Mouse (Mus musculus) naive thymus-derived CD4-positive, alpha-beta T cell, adult 2 months (primary cell): ENCODE measurements around the gene Il6st.

ENCODE experiments used
- DNase-seq: peaks from one replicate; pipeline ENCODE4 v3.0.0-alpha.2; 2011; ENCODE audit warnings: low read depth

Il6st gene

DNA sequence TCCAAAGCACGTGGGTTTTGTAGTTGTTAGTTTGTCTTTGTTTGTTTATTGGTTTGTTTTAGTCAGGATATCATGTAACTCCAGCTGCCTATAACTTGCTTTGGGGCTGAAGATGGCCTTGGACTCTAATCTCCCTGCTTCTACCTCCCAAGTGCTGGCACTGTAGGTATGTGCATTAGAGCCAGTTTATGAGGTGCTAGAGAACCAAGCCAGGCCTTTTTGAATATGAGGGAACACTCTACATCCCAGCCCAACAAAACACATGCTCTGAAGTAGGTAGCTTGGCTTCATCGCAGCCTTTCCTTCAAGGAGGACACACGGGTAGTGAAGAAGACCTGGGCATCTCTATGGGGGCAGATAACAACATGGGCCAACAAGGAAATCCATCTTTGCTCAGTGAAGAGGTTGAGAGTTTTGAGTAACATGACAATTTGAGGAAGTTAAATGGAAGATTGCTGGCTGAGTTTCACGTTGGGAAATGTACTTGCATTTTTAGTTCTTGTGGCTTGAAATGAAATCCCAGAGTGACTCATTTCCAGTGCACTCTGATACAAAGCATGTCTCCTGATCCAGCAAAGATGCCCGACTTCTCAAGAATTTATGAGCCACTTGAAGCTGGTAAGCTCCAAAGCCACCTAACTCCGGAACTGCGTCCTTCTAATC, 20.9 kb upstream of the Il6st start:
- no peak for DNase-seq

DNA sequence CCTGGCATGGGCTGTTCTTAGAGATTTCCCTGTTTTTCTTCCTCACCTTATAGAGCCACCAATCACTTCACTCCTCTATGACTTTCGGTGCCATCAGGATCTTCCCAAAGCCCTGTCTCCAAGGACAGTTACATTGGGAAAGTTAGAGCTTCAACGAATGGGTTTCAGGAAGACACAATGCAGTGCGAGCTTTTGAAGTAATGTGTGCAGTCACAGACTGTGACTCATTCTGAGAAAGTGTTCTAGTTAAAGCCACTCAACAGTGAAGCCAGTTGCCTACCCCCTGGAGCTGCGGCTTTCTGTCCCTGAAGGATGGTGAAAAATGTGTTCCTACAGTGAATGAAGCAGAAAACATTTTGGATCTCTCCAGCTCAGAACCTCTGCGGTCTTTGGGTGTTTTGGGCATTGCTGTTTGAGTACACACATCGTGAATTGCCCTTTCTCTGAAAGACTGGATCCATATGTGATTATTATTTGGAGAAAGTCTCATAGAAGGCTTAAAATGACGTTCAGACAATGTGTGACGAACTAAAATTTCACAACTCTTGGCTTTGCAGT, 16.7 kb upstream of the Il6st start:
- no peak for DNase-seq

DNA sequence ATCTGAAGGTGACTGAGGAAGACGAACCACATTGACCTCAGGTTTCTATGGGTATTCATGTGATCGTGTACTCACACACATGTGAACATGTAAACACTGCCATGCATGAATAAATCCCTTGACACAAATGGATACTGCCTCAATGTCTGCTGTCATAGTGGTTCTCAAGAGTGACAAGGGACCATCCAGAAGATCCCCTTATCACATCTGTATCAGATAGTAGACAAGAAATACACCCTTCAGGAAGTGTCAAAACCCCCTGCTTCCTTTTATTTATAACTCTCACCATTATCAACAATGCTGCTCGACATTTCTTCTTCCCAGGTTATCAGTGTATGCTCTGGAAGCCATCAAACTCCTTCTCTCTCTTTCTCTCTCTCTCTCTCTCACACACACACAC, 13.7 kb upstream of the Il6st start:
- DNase-seq, result no peak

DNA sequence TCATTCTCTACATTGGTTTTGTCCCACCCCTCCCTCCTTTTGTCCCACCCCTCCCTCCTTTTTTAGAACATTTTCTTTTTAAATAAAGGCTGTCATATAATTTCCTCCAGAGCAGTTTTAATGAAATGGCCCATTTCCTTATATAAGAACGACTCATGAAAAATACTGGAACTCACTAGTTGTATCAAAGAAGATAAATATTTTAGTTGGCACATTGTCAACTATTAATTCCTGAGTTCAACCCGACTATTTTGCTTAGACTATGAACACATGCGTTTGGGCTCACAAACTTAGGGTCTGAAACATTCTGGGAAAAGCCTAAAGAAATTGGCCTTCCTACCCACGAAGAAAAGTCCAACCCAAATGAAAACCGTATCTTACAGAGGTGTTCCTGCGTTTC, 6.5 kb upstream of the Il6st start:
- no peak for DNase-seq

DNA sequence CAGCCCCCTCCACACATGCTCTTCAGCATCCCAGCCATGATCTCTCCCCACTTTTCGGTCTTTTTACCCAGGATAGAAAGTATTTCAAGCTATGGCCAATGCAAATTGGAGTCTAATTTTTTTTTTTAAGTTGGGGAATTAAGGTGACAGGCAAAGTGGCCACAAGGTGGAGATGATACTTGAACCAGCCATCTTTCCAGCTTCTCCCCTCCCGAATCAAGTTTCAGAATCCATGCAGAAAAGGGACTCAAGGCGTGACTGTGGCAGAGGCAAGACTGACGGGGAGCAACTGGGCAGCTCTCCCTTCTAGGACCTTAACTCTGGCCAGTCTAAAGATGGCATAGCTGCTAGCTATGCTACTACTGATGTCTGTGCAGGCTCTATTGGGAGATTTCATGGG, 5.9 kb upstream of the Il6st start:
- no peak for DNase-seq

DNA sequence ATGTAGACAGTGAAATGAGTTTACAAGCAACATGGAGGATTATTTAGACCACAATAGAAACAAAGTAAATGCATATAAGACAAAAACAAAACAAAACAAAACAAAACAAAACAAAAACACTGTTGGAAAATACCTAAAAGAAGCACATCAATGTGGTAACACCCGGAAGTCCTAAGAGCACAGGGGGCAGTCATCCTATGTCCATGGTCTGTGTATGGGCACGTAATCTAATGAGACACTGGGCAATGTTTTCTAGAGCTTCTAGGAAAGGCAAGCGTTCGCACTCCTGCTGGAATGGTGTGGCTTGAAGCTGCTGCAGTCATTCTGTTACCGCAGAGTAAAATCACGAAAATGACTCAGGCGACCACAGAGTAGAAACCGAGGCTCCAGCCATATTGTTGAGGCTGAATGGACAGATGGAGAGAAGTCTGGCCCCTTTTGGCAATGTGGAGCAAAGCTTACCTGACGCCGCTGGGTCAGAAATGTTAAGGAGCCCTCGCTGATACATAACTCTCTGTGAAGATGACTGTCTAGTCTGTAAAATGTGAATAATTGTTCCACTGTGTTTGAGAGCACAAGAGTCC, 5.3 kb upstream of the Il6st start:
- no peak for DNase-seq

DNA sequence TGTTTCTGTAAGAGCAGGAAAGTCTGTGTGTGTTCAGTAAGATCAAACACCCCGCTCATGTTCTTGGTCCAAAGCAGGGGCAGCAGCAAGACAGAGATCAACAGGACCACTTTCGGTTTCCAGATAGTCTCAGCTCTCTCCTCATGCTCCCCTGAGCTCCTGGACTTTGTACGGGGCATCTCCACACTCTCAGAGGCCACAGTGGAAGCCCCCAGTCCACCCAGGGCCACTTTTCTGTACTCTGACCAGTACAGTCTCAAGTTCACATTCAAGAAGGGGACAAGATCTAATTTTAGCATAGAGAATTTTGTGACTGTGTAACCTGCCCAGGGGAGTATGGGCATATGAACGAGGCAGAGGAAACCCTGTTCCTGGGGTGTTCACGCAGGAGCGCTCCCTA, 3.9 kb upstream of the Il6st start:
- no peak for DNase-seq

DNA sequence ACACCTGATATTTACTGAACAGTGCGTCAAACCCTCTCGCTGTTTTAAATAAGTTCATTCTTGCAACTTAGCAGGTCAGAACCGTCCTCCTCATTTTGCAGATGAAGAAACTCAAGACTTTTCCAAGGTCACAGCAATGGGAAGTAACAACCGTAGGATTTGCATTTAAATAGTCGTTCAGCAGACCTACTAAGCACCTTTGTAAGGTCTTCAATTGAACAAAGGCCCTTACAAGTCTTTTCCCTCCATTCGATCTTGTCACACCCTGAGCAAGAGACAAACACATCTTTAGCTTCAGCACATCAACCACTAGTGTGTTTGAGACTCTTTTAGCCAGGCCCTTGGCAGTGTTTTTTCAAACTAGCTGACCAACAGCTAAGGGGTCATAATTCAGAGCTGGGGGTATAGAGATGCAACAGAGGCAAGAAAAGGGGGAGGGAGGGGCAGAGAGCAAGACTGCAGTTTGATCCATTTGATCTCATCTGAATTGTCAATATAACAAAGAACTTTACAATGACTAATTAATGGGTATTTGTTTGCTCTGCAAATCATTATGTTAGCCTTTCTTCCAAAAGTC, 1.4 kb upstream of the Il6st start:
- DNase-seq, result no peak

DNA sequence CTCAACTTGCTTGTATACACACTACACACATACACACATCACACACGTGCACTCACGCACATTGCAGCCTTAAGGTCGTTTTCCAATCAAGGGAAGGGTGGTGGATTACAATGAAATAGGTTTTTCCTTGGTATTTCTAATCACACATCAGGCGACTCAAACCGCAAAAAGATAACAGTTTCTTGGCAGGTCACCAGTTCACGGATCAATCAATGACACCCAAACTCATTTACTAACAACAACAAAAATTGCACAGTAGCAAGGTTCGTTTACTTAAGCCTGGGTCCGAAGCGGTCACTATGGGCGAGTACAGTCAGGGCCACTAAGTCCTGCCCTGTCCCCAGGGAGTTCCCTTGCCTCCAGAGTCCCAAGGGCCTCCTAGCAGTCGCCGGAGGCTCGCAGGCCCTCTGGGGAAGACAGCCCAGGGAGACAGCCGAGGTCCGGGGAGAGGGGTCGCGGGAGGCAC, 500 bp upstream of the Il6st start:
- peak; percentile 55 for DNase-seq

DNA sequence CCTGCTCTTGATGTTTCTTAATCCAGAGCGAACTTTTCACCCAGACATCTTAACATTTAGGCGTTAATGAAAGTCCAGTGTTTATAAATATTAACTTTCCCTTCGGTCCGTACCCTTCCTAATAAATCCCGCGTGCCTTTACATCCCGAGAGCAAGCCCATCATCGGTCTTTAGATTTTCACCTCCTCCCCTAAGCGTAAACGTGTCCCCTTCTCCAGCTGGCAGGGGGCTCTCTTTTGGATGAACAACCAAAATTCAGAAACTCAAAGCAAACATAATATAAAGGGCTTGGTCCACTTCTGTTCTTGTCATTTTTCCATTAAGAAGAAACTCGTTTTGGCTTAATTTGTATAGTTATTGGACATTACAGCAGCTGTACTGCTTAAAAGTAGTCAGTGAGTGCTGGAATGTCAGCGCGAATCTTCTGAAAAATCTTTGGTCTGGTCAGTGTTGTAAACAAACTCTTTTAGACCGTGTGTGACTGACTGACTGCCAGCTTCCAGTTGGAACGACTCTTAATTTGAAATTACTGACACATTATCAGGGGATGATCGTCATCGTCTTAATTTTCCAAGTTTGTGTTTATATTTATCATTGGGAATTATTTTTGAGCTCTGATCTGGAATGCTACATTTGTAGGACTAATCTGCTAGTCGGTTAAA, 887 bp downstream of the Il6st start:
- DNase-seq, result no peak

DNA sequence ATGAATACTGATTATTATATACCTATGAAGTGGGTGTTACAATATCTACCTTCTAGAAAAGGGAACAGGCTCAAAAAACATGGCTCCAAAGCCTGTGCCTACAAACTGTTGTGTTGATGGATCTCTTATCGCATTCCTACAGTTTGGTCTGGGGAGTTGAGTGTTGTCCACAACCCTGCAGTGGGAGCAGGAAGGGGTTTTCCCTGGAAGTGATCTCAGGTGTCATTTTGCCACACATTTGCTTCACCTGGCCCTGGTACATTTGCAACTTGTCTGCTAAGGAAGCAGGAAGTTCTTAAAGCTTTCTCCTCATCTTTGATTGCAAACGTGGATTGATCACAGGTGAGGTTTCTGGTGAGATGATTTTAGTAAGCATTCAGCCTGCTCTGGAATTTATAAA, 1.7 kb downstream of the Il6st start:
- peak; percentile 60 for DNase-seq

DNA sequence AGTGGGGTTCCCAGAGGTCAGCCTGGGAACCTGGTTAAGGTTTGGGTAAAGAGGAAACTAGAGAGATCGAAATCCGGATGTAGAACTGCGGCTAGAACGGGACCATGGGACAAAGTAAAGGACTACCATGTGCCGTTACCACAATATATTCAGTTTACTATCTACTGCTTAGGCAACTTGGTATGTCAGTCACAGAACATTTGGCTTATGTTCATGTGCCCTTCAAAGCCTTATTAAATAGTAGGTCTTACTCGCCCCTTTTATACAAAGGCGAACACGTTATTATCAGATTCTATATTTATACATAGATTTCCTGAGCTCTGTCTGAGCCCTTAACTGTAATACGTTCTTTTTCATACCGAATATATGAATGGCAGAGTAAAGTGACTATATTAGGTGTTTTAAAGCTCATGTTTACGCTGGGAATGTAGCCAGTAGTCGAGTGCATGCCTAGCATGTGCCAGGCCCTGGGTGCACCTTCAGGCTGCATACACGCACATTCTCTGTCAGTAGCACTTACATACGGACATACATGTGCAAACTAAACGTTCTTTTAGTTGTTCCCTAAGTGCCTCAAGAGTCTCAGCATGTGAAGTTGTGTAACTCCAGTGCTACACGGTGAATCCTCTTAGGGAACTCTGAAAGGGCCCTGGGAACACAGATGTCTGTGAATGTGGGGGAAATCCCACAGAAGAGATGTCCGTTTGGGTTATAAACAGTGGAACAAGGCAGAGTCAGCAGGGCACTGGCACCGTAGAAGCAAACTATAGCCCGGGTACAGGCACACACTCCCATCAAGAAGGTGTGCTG, 2.5 kb downstream of the Il6st start:
- DNase-seq, result peak; percentile 57

DNA sequence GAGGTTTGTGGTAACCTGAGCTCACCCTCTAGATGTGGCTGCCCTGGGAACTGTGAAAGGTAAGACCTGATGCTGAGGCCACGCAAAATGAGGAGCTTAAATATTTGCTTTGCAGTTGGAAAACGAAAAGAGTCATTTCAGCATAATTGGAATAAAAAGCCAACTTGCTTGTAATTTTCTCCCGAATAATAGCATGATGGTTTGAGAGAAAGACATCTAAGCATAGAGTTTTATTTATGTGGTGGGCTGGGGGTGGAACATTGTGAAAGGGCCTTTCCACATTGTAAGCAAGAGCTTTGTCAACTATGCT, 3.0 kb downstream of the Il6st start:
- no peak for DNase-seq

DNA sequence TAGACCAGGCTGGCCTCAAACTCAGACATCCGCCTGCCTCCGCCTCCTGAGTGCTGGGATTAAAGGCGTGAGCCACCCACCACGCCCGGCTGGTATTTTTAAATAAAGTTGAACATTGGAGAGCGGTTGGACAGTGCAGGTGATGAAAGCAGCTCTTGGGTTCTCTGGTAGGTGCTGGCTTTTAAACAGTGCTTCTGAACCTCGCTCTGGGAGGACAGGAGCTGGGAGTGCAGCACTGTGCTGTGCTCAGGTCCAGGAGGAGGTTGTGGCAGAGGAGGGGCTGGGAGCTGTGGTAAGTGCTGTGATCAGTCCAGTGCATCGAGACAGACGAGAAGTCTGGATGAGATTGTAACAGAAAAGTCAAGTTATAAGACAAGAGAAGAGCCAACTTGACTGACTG, 3.5 kb downstream of the Il6st start:
- peak; percentile 43 for DNase-seq

DNA sequence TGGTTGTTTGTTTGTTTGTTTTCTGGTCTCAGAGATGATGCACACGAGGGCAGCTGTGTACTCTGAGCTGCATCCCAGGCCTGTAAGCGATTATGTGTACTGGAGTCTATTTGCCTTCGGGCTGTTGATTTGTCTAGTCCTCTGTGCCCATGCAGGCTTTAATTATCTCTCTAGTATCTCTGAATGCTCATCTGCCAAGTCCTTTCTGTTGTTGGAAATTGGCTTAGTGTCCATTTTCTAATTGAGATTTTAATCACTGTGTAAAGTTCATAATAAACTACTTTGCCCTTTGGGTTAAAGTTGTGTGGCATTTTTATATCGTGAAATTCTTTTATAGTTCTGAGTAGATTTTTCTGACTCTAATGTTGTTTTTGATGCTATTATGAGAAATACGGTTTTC, 5.6 kb downstream of the Il6st start:
- DNase-seq, result no peak

DNA sequence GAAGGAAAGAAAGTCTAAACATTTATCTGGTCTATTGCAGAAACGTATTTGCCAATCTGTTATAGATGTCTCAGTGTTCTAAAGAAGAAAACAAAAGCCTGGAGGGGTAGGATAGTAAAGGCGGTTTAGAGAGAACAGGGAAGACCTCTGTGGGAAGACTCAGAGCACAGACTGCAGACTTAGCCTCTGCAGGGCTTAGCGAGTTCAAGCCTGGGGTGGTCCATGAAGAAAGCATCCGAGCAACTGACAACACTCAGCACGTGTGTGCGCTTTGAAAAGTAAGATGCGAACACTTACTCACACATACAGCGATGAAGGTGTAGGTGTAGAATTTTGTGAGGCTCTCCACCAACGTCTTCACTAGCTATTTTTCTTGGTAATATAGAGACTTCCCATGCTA, 7.3 kb downstream of the Il6st start:
- no peak for DNase-seq

DNA sequence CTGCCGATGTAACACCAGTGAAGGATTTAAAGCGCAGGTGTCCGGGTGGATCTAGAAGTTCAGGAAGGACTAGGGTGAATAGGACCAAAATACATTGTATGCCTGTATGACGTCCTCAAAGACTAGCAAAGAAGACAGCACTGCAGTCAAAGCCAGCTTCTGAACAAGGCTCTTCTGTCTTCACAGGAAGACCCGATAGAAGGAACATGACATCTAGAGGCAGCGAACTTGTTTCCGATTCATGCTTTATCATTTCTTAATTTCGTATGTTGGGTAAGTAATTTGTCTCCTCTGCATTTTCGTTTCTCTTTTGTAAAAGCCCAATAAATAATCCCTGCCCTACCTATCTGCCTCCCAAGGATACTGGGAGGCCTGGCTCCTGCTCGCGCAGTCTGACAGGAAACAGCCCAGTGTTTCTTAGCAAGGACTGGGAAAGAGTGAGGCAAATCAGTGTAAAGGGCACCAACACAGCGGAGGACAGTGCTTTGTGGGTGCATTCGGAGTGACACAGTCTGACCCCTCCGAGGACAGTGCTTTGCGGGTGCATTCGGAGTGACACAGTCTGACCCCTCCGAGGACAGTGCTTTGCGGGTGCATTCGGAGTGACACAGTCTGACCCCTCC, 8.6 kb downstream of the Il6st start:
- peak; percentile 78 for DNase-seq

DNA sequence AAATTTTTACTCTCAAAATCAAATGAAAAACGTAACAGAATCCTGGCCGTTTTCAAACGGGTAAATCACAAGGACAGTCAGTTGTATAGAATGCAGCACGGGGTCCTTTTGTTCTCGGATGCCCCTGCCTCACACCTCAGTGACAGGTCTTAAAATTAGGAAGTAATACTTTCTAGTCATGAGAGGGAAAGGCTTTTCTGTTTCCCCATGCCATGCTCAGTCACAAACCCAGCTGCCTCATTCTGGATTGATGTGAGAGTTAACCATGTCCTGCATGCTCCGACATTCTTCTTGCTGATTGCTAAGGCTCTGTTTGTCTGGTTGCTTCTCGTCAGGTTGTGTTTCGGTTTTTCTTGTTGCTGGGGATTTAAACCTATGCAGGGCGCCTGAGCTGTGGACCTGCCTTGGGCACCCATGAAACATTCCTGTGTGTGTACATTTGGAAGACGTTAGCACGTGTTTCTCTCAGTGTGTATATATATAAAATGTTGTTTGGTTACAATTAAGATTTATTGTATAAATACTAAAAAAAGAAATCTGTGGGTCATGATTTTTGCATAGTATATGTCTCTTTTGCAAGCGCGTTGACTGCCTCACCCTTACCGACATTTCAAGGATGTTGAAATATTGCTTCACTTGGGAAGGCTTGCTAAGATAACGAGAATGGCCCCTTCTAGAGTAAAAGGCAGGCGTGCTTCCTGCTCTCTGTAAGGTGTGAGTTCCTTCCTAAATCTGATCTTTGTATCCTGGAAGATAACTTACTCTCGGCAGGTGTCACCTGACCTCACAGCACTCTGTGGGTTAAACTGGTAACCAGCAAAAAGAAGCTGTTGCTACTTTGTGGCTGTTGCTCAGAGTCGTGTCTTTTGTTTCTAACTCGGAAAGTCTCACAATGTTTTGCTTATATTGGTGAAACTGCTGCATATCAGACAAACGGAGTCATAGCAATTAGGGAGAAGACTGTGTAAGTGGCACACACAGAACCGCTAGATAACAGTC, 10.2 kb downstream of the Il6st start:
- DNase-seq, result peak; percentile 63

DNA sequence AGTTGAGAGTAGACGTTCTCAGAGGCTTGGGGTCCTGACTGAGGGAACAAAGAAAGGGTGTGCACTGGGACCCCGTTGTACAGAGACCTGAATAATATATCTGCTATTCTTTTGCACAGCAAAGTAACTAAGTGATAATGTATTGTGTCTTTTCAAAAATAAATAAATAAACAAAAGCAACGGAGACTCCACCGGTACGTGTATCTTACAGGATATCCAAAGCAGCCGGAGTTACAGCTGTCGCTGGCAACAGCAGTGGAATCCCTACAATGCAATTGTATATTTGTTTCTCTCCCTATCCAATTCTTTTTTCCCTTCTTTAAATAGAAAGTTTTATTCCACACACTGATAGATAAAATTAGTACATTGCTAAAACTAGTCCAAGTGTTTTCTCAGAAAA, 15.2 kb downstream of the Il6st start:
- DNase-seq, result no peak

DNA sequence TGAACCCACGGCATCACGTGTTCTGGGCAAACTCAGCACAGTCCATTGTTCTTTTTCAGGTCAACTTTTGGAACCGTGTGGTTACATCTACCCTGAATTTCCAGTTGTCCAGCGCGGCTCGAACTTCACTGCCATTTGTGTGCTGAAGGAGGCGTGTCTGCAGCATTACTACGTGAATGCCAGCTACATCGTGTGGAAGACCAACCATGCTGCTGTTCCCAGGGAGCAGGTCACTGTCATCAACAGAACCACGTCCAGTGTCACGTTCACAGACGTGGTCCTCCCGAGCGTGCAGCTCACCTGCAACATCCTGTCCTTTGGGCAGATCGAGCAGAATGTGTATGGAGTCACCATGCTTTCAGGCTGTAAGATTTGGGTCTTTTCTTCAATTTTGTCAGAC, 16.1 kb downstream of the Il6st start:
- no peak for DNase-seq

DNA sequence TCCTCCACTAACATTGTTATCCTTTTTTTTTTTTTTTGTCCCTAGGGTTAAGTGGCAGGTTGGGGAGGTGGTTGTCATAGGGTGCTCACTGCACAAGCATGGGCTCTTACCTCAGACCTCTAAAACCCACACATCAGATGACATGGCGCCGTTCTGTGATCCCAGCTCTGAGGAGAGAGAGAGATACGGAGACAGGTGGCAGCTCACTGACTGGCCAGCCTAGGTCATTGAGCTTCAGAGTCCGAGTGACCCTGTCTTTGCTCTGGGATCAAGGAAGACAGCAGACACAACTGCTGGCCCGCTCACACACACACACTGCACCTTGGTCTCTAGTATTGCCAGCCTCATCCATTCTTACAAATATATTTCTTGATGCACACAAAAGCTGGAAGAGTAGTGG, 18.7 kb downstream of the Il6st start:
- DNase-seq, result no peak
